Mouse (Mus musculus): Measurements from ENCODE around the gene Fam163b. TPM values are rescaled to one million over a fixed set of nuclear protein-coding genes. Genes with fewer than 3 reads are reported as not detected.

Fam163b gene
- polyA plus RNA-seq, 1 experiment from 2014 or later: 0.24 TPM

- Histone ChIP-seq H3K4me2 (no peak overlapping the region), H3K4me1 (peaks cover 20% of the 10 kb centered on the region)
These were observed 56.5 kb downstream of the Fam163b start for GRCm38 (mm10) chr2:27085801-27086200.

GRCm38 (mm10) chr2:27084963-27085362 lies 57.3 kb downstream of the Fam163b start:
- Histone ChIP-seq H3K36me3 (no peaks in the 10 kb centered on the region), H3K27ac (no peak overlapping the region), H3K4me3 (no peak overlapping the region), H3K9me3 (no peaks in the 10 kb centered on the region), H3K27me3 (no peaks in the 10 kb centered on the region), H3K4me1 (peaks cover 25% of the 10 kb centered on the region), H3K4me2 (no peak overlapping the region), H3K9ac (no peak overlapping the region)
- no peak for ATAC-seq (ENCODE audit: insufficient number of reproducible peaks, insufficient read depth, low FRiP score, low TSS enrichment, low read depth)
- WGBS: 51% methylated on average over 8 of the region's 8 CpGs

More at GRCm38 (mm10) chr2:27085801-27086200, 56.5 kb downstream of the Fam163b start:
- 12% methylated on average over 2 of the region's 2 CpGs for WGBS
- Histone ChIP-seq H3K36me3 (no peaks in the 10 kb centered on the region), H3K9me3 (no peaks in the 10 kb centered on the region), H3K4me3 (no peak overlapping the region), H3K9ac (0 out of 2 replicates have a peak overlapping the region, but pooled peaks have one; percentile 21), H3K27me3 (no peaks in the 10 kb centered on the region), H3K27ac (no peak overlapping the region)
- ATAC-seq (ENCODE audit: insufficient number of reproducible peaks, insufficient read depth, low FRiP score, low TSS enrichment, low read depth): no peak

DNA sequence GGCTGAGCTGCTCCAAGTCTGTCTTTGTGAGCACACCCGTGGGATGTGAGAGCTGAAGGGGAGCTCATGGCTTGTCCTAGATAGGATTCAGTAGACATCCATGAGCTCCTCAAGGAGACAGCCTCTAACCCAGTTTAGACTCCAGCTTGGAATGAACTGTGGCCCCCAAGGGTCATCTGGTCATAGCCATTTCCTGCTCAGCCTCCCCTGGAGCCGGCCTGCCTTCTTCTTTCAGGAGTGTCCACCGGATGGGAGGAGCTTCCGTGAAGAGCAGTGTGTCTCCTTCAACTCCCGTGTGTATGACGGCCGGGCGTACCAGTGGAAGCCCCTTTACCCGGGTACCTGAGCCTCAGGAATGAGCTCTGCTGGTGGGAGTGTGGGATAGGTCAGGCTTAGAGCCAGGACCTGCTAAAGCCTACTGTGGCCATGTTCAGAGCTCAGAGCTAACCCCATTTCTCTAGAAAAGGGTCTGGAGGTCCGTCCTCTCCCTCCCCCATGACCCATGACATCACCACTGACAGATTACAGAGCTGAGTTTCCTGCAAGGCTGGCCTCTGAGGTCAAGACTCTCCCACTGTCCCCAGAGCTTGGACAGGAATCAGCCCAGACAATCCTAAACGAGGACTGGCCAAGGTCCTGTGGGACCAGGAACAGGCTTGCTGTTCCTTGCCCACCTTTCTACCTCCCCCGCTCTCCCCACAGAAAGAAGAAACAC lies 58.4 kb downstream of the Fam163b start:
- WGBS: 60% methylated on average over 12 of the region's 12 CpGs
- peaks cover 36% of the 10 kb centered on the region for H3K4me1 ChIP-seq
- ATAC-seq (ENCODE audit: insufficient number of reproducible peaks, insufficient read depth, low FRiP score, low TSS enrichment, low read depth): no peak

GRCm38 (mm10) chr2:27079649-27080048 lies 62.6 kb downstream of the Fam163b start:
- H3K9me3 ChIP-seq: no peaks in the 10 kb centered on the region
- peak overlapping the region; percentile 53; the same call in 1 of the 2 replicates for H3K27ac ChIP-seq
- peaks cover 36% of the 10 kb centered on the region for H3K4me1 ChIP-seq
- H3K27me3 ChIP-seq: peaks cover 15% of the 10 kb centered on the region
- H3K4me3 ChIP-seq: no peak overlapping the region
- WGBS: 50% methylated on average over 2 of the region's 2 CpGs
- no peaks in the 10 kb centered on the region for H3K36me3 ChIP-seq
- no peak overlapping the region for H3K9ac ChIP-seq
- H3K4me2 ChIP-seq: peak overlapping the region; percentile 48
- no peak for ATAC-seq (ENCODE audit: insufficient number of reproducible peaks, insufficient read depth, low FRiP score, low TSS enrichment, low read depth)

More for the DNA sequence above, 58.4 kb downstream of the Fam163b start:
- no peak overlapping the region for H3K27ac ChIP-seq
- no peak overlapping the region for H3K9ac ChIP-seq
- no peaks in the 10 kb centered on the region for H3K36me3 ChIP-seq
- H3K27me3 ChIP-seq: no peaks in the 10 kb centered on the region
- no peak overlapping the region for H3K4me2 ChIP-seq
- no peaks in the 10 kb centered on the region for H3K9me3 ChIP-seq
- no peak overlapping the region for H3K4me3 ChIP-seq

DNA sequence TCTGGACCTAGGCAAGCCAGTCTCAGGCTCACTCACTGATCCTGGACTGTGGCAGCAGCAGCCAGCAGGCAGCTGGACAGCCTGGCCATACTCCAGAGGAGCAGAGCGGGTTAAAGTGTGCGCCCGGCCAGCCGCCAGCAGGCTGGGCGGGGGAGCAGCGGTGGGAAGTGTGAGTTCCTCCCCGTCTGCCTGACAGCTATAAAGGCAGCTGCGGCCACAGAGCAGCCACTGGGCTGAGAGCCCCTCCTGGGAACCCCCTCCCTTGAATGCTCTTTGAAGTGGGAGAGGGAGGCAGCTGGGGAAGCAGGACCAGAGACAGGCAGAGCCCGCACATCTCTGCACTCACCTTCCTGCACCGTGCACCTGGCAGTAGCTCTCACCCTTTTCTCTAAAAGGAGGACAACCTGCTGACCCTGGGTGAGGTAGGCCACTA lies 63.1 kb downstream of the Fam163b start, which contains the start of gene Adamtsl2:
TSS of gene Adamtsl2 (plus strand) at position 228 of the 433 bp plus-strand sequence.
- no peak for ATAC-seq (ENCODE audit: insufficient number of reproducible peaks, insufficient read depth, low FRiP score, low TSS enrichment, low read depth)
- H3K4me2 ChIP-seq: peak within 1 kb of the TSS; percentile 48
- H3K27me3 ChIP-seq: peaks cover 15% of the 10 kb centered on the region
- H3K27ac ChIP-seq: peak within 1 kb of the TSS; percentile 53; the same call in 1 of the 2 replicates
- no peaks in the 10 kb centered on the region for H3K9me3 ChIP-seq
- no peak within 1 kb of the TSS for H3K4me3 ChIP-seq
- H3K36me3 ChIP-seq: no peaks in the 10 kb centered on the region
- peaks cover 36% of the 10 kb centered on the region for H3K4me1 ChIP-seq
- H3K9ac ChIP-seq: no peak within 1 kb of the TSS
- 2% methylated on average over 10 of the region's 10 CpGs for WGBS

- H3K27me3 ChIP-seq: peaks cover 15% of the 10 kb centered on the region
- H3K4me1 ChIP-seq: peaks cover 39% of the 10 kb centered on the region
- no peak overlapping the region for H3K4me3 ChIP-seq
- H3K9me3 ChIP-seq: no peaks in the 10 kb centered on the region
- H3K36me3 ChIP-seq: no peaks in the 10 kb centered on the region
- no peak overlapping the region for H3K4me2 ChIP-seq
- ATAC-seq (ENCODE audit: insufficient number of reproducible peaks, insufficient read depth, low FRiP score, low TSS enrichment, low read depth): no peak
- H3K27ac ChIP-seq: no peak overlapping the region
- WGBS: 33% methylated on average over 2 of the region's 2 CpGs
- H3K9ac ChIP-seq: no peak overlapping the region
These were observed 64.0 kb downstream of the Fam163b start for GRCm38 (mm10) chr2:27078312-27078711.

- Histone ChIP-seq H3K9me3 (no peaks in the 10 kb centered on the region), H3K4me3 (no peak overlapping the region), H3K9ac (no peak overlapping the region), H3K36me3 (no peaks in the 10 kb centered on the region), H3K27me3 (peaks cover 15% of the 10 kb centered on the region), H3K4me2 (no peak overlapping the region), H3K4me1 (peaks cover 40% of the 10 kb centered on the region), H3K27ac (no peak overlapping the region)
- ATAC-seq (ENCODE audit: insufficient number of reproducible peaks, insufficient read depth, low FRiP score, low TSS enrichment, low read depth): no peak
- WGBS: 63% methylated on average over 10 of the region's 10 CpGs
These were observed 64.5 kb downstream of the Fam163b start for GRCm38 (mm10) chr2:27077655-27078244.

GRCm38 (mm10) chr2:27075485-27075884 lies 66.8 kb downstream of the Fam163b start:
- H3K9me3 ChIP-seq: no peaks in the 10 kb centered on the region
- peaks cover 15% of the 10 kb centered on the region for H3K27me3 ChIP-seq
- no peak overlapping the region for H3K9ac ChIP-seq
- H3K4me1 ChIP-seq: peaks cover 46% of the 10 kb centered on the region
- 66% methylated on average over 3 of the region's 3 CpGs for WGBS
- no peak overlapping the region for H3K4me3 ChIP-seq
- H3K36me3 ChIP-seq: no peaks in the 10 kb centered on the region
- ATAC-seq (ENCODE audit: insufficient number of reproducible peaks, insufficient read depth, low FRiP score, low TSS enrichment, low read depth): no peak
- no peak overlapping the region for H3K27ac ChIP-seq
- no peak overlapping the region for H3K4me2 ChIP-seq

GRCm38 (mm10) chr2:27074804-27075203 lies 67.5 kb downstream of the Fam163b start:
- Histone ChIP-seq H3K27me3 (peaks cover 15% of the 10 kb centered on the region), H3K36me3 (no peaks in the 10 kb centered on the region), H3K27ac (no peak overlapping the region), H3K4me1 (peaks cover 39% of the 10 kb centered on the region), H3K4me2 (no peak overlapping the region), H3K4me3 (no peak overlapping the region), H3K9me3 (no peaks in the 10 kb centered on the region), H3K9ac (no peak overlapping the region)
- ATAC-seq (ENCODE audit: insufficient number of reproducible peaks, insufficient read depth, low FRiP score, low TSS enrichment, low read depth): no peak
- WGBS: 86% methylated on average over 4 of the region's 4 CpGs

GRCm38 (mm10) chr2:27073407-27073806 lies 68.9 kb downstream of the Fam163b start:
- no peak for ATAC-seq (ENCODE audit: insufficient number of reproducible peaks, insufficient read depth, low FRiP score, low TSS enrichment, low read depth)
- no peak overlapping the region for H3K4me2 ChIP-seq
- H3K9ac ChIP-seq: no peak overlapping the region
- H3K4me3 ChIP-seq: no peak overlapping the region
- 65% methylated on average over 4 of the region's 4 CpGs for WGBS
- no peaks in the 10 kb centered on the region for H3K36me3 ChIP-seq
- no peaks in the 10 kb centered on the region for H3K9me3 ChIP-seq
- H3K4me1 ChIP-seq: peaks cover 25% of the 10 kb centered on the region
- H3K27ac ChIP-seq: no peak overlapping the region
- peaks cover 11% of the 10 kb centered on the region for H3K27me3 ChIP-seq

DNA sequence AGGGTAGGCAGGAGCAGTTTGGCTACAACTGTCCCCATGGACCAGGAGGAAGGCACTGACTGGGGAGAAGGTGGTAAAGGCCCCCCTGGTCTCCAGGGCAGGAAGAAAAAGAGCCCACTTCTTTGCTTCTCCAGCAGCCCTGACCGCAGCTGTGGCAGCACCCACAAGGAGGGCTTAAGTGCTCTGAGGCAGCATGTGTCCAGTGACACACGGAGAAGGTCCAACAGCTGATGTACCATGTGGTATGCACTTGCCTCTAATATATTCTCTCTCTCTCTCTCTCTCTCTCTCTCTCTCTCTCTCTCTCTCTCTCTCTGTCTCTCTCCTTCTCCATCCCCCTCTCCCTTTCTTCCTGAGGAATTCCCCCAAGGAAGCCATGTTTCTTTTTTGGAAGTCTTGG lies 70.3 kb downstream of the Fam163b start, which contains the start of gene Mymk:
TSS of gene Mymk (minus strand) at position 202 of the 400 bp plus-strand sequence.
- H3K27ac ChIP-seq: no peak within 1 kb of the TSS
- H3K9me3 ChIP-seq: no peaks in the 10 kb centered on the region
- no peak for ATAC-seq (ENCODE audit: insufficient number of reproducible peaks, insufficient read depth, low FRiP score, low TSS enrichment, low read depth)
- H3K36me3 ChIP-seq: no peaks in the 10 kb centered on the region
- no peak within 1 kb of the TSS for H3K9ac ChIP-seq
- no peak within 1 kb of the TSS for H3K4me2 ChIP-seq
- no peaks in the 10 kb centered on the region for H3K27me3 ChIP-seq
- no peak within 1 kb of the TSS for H3K4me3 ChIP-seq
- H3K4me1 ChIP-seq: peaks cover 15% of the 10 kb centered on the region
- WGBS: 63% methylated on average over 2 of the region's 2 CpGs

- ATAC-seq (ENCODE audit: insufficient number of reproducible peaks, insufficient read depth, low FRiP score, low TSS enrichment, low read depth): no peak
- WGBS: 34% methylated on average over 4 of the region's 4 CpGs
- H3K36me3 ChIP-seq: no peaks in the 10 kb centered on the region
- H3K4me1 ChIP-seq: peaks cover 15% of the 10 kb centered on the region
- no peak overlapping the region for H3K4me2 ChIP-seq
- no peaks in the 10 kb centered on the region for H3K27me3 ChIP-seq
- H3K9me3 ChIP-seq: no peaks in the 10 kb centered on the region
- no peak overlapping the region for H3K4me3 ChIP-seq
- H3K9ac ChIP-seq: no peak overlapping the region
- no peak overlapping the region for H3K27ac ChIP-seq
These were observed 71.2 kb downstream of the Fam163b start for GRCm38 (mm10) chr2:27071137-27071536.

All from embryonic facial prominence, embryonic 13.5 days (tissue).